ENCODE assay signal across 10 mouse cellular contexts in the genomic region with DNA sequence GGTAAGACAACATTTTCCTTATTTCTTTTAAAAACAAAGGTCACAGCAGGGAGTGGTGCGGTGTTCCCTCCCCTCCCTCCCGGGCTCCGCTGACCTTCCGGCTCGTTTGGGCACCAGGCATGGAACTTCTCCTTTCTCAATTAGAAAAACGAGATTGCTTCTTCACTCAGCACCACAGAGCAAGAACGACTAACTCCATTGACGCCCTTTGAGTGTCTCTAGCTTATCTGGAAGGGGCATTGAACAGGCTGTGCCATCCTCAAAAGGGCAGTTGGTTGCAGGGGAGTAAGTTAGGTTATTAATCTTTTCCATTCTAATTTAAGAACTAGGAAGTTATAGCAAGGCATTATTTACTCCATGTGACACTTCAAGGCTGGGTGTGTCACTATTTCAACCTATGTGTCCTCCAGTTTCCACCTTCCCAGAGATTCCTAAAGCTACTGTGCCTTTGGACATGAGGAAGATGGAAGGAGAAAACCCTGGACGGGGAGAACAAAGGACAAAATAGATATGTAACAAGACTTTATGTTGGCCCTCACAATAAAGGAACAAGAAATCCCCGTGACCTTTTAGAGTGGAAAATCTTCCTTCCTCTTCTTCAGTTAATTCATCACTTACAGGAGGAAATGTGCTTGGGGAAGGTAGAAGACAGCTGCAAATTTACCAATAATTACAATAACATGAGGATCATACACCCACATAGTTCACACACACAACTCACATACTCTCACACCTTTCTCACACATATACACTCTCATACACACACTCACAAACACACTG. TPM values are rescaled to one million over a fixed set of nuclear protein-coding genes. Genes with fewer than 3 reads are reported as not detected.
DNase-seq lines count a peak whose midpoint lies in the region; ATAC-seq lines count a peak whose summit lies in the region.
"Had no signal": no experiment of that assay in that cellular context is flagged by ENCODE, and none has a peak within 500 bp of the region (broad histone marks: within the 10 kb centered on the region; RNA-seq: fewer than 3 reads in every experiment).

No protein-coding gene starts in this region.

- 16% methylated on average over 10 of the region's 10 CpGs for WGBS in heart, embryonic 11.5 days (ENCODE audit: insufficient replicate concordance)
- WGBS in stomach, embryonic 14.5 days = 50% methylated on average over 10 of the region's 10 CpGs

- peak overlapping the region; percentile 8; the same call in 1 of the 2 replicates for H3K4me3 ChIP-seq in heart, embryonic 11.5 days (ENCODE audit: low read depth, low read length)
- no peak overlapping the region for H3K4me3 ChIP-seq in stomach, embryonic 14.5 days (ENCODE audit: low read depth, low read length)

- peak overlapping the region; percentile 88 for H3K4me2 ChIP-seq in heart, embryonic 11.5 days
- no peak overlapping the region for H3K4me2 ChIP-seq in stomach, embryonic 14.5 days (replicated peaks; ENCODE audit: low read depth, low read length)

- H3K4me1 ChIP-seq in heart, embryonic 11.5 days (ENCODE audit: control insufficient read depth, insufficient read depth, low read length) = peaks cover 85% of the 10 kb centered on the region
- peaks cover 56% of the 10 kb centered on the region for H3K4me1 ChIP-seq in stomach, embryonic 14.5 days (ENCODE audit: control insufficient read depth, insufficient read depth, low read length)

- no peaks in the 10 kb centered on the region for H3K9me3 ChIP-seq in heart, embryonic 11.5 days (replicated peaks; ENCODE audit: control insufficient read depth, low read length)
- H3K9me3 ChIP-seq in stomach, embryonic 14.5 days (ENCODE audit: control insufficient read depth, low read depth, low read length) = no peaks in the 10 kb centered on the region

- DNase-seq in heart, postnatal 14 days = no peak
- DNase-seq in lung, postnatal 36 days = peak; percentile 44
- no peak for DNase-seq in lung, postnatal 14 days
- DNase-seq in layer of hippocampus, adult 18-20 months (ENCODE audit: low spot score in 2 of 2) = no peak
- DNase-seq in layer of hippocampus, postnatal 14 days (ENCODE audit: low spot score in 2 of 2) = no peak
- DNase-seq: right cerebral cortex, postnatal 4 days had no signal

- peaks cover 21% of the 10 kb centered on the region for H3K36me3 ChIP-seq in heart, embryonic 11.5 days (ENCODE audit: control insufficient read depth, insufficient read depth, low read length)
- peaks cover 25% of the 10 kb centered on the region; the same call in 1 of the 2 replicates for H3K36me3 ChIP-seq in stomach, embryonic 14.5 days (ENCODE audit: control insufficient read depth, insufficient read depth, low read length)

- ATAC-seq in heart, embryonic 11.5 days (replicated peaks; ENCODE audit: insufficient number of reproducible peaks, low FRiP score, low TSS enrichment) = no peak
- ATAC-seq in hematopoietic stem cell, adult 5-6 weeks (replicated peaks in 1 of 2; ENCODE audit: insufficient read depth in 1 of 2, low FRiP score in 2 of 2, low TSS enrichment in 1 of 2, low read depth in 1 of 2, poor library complexity in 2 of 2, severe bottlenecking in 2 of 2) = peak; percentile 19 to 57; a peak in 1 of 4 replicates
- ATAC-seq in stomach, embryonic 14.5 days (ENCODE audit: insufficient number of reproducible peaks, insufficient read depth, low FRiP score, low read depth) = no peak
- ATAC-seq: midbrain, embryonic 16.5 days had no signal

- no peaks in the 10 kb centered on the region for H3K27me3 ChIP-seq in heart, embryonic 11.5 days (ENCODE audit: control insufficient read depth, insufficient read depth, low read length)
- no peaks in the 10 kb centered on the region for H3K27me3 ChIP-seq in stomach, embryonic 14.5 days (ENCODE audit: control insufficient read depth, insufficient read depth, low read length)

- intact Hi-C loops in heart, postnatal 14 days (cut with DNase I) = loop anchor here (2.0 to 10.0 kb wide), 2 partner anchors 91 to 1767 kb away; no protein-coding TSS in a partner anchor

- H3K27ac ChIP-seq in heart, embryonic 11.5 days (ENCODE audit: low read depth, low read length) = peak overlapping the region; percentile 100
- peak overlapping the region; percentile 21; the same call in 1 of the 2 replicates for H3K27ac ChIP-seq in stomach, embryonic 14.5 days (ENCODE audit: low read length)

- H3K9ac ChIP-seq in heart, embryonic 11.5 days (ENCODE audit: low read depth, low read length) = peak overlapping the region; percentile 100
- H3K9ac ChIP-seq in stomach, embryonic 14.5 days (replicated peaks; ENCODE audit: low read depth, low read length) = no peak overlapping the region

RNA-seq across cellular contexts. Expression of a gene that starts 7.0 kb away (rescaled TPM):
- 404 and 434 TPM in 2 replicates for polyA plus RNA-seq in heart, embryonic 11.5 days (2014; fragmentation: Nextera tagmentation; extraction: Ambion mirVana)
- total RNA-seq in heart, postnatal 14 days (2021) = 100 to 1,000 TPM; 773 to 866 TPM
- 143 and 168 TPM in 2 replicates for total RNA-seq in hematopoietic stem cell, adult 5-6 weeks (2017)
- 167 and 190 TPM in 2 replicates for polyA plus RNA-seq in stomach, embryonic 14.5 days (2014; fragmentation: Nextera tagmentation; extraction: Ambion mirVana)
- 100 to 1,000 TPM; 518 to 527 TPM for total RNA-seq in layer of hippocampus, adult 18-20 months (2021)
- total RNA-seq in layer of hippocampus, postnatal 14 days (2021) = 100 to 1,000 TPM; 455 to 471 TPM

Comparison
In these comparisons a context has a peak if more than half of its experiments do, and no peak if none do; other contexts are left out.
1. ATAC-seq: peak in hematopoietic stem cell, adult 5-6 weeks (2 of 2); none in heart, embryonic 11.5 days (single experiment) and stomach, embryonic 14.5 days (single experiment).